Mouse (Mus musculus): ENCODE results near the gene Ly6g6c.

GRCm38 (mm10) chr17:35106522-35106921 lies 41.3 kb downstream of the Ly6g6c start:
- TF ChIP-seq USF1 (IDR thresholded peaks at IDR 0.05; ENCODE audit: low read depth) (no peak), MAX (IDR thresholded peaks at IDR 0.05; ENCODE audit: low read depth) (no peak), E2F4 (IDR thresholded peaks at IDR 0.05; ENCODE audit: insufficient read depth) (no peak), TCF12 (IDR thresholded peaks at IDR 0.05; ENCODE audit: insufficient read depth, poor library complexity, severe bottlenecking) (no peak), POLR2A (IDR thresholded peaks at IDR 0.05; ENCODE audit: insufficient read length, low read depth) (no peak), REST (IDR thresholded peaks at IDR 0.05; ENCODE audit: insufficient read depth, insufficient read length) (no peak), MYOG (IDR thresholded peaks at IDR 0.05; ENCODE audit: control insufficient read depth in 1 of 3, insufficient read depth in 1 of 3, insufficient read length in 2 of 3, low read depth in 2 of 3) (no peak)

All from myocyte (in vitro differentiated cells).